Mouse (Mus musculus) liver, postnatal 0 days (tissue): Measurements from ENCODE around the gene Meis1. TPM values are rescaled to one million over a fixed set of nuclear protein-coding genes. Genes with fewer than 3 reads are reported as not detected.

Source experiments
- ATAC-seq: fragments of 200-750 bp; cut with Nextera tagmentation; 2 replicates; pipeline ENCODE4 v1.8.0; 2017; ENCODE audit warnings: mild to moderate bottlenecking, moderate library complexity
- DNase-seq: peaks from one replicate; pipeline ENCODE4 v3.0.0-alpha.2; 2016
- H3K27ac ChIP-seq: fragments of 300-500 bp; sonication (generic); 2 replicates; pipeline ENCODE4 v1.5.1; 2014; ENCODE audit warnings: antibody characterized with exemption, moderate library complexity, mild to moderate bottlenecking, low read depth
- H3K27me3 ChIP-seq: fragments of 300-500 bp; sonication (generic); 2 replicates; pipeline ENCODE4 v1.6.1; 2014; ENCODE audit warnings: low read length, control low read depth, mixed read lengths; ENCODE audit not compliant: insufficient read depth
- H3K36me3 ChIP-seq: fragments of 300-500 bp; sonication (generic); replicated peaks from 2 replicates; pipeline ENCODE4 v1.6.1; 2014; ENCODE audit warnings: mild to moderate bottlenecking, control low read depth, low read length, moderate library complexity, mixed read lengths; ENCODE audit not compliant: insufficient read depth
- H3K4me1 ChIP-seq: fragments of 300-500 bp; sonication (generic); 2 replicates; pipeline ENCODE4 v1.6.1; 2014; ENCODE audit warnings: antibody characterized with exemption, mild to moderate bottlenecking, control low read depth; ENCODE audit not compliant: insufficient read depth
- H3K4me2 ChIP-seq: fragments of 300-500 bp; sonication (generic); 2 replicates; pipeline ENCODE4 v1.6.1; 2014; ENCODE audit warnings: low read depth, mild to moderate bottlenecking, low read length, moderate library complexity, mixed read lengths
- H3K4me3 ChIP-seq: fragments of 300-500 bp; sonication (generic); 2 replicates; pipeline ENCODE4 v1.5.1; 2014; ENCODE audit warnings: low read depth, low read length
- H3K9ac ChIP-seq: fragments of 300-500 bp; sonication (generic); replicated peaks from 2 replicates; pipeline ENCODE4 v1.6.1; 2014; ENCODE audit warnings: mild to moderate bottlenecking, moderate library complexity
- H3K9me3 ChIP-seq: fragments of 300-500 bp; sonication (generic); 2 replicates; pipeline ENCODE4 v1.6.1; 2016; ENCODE audit warnings: mild to moderate bottlenecking, control low read depth, low read length, mixed read lengths
- CTCF ChIP-seq: sonication (generic); IDR thresholded peaks from 2 replicates; pipeline ENCODE4 v1.5.1; 2016; ENCODE audit warnings: antibody characterized with exemption, low read depth
- EP300 ChIP-seq: IDR thresholded peaks from 2 replicates; pipeline ENCODE4 v1.6.1; 2016; ENCODE audit warnings: antibody characterized with exemption, low read depth, mild to moderate bottlenecking
- WGBS: fragments of 180-500 bp; shearing (Covaris S2); extraction: QIAGEN DNeasy Blood & Tissue Kit; methylation state at CpG from one replicate; pipeline ENCODE4 v1.1.7; 2014; ENCODE audit not compliant: insufficient replicate concordance; 5-methylcytosine and 5-hydroxymethylcytosine counted together
- polyA plus RNA-seq: library from polyadenylated mRNA; unstranded; fragments of >200 nt; fragmentation: Nextera tagmentation; extraction: Ambion mirVana; gene quantifications from 2 replicates; pipeline ENCODE4 v1.2.1, GENCODE M21; 2015

The Meis1 gene
- polyA plus RNA-seq, 1 experiment from 2014 or later = 6.7 TPM

DNA sequence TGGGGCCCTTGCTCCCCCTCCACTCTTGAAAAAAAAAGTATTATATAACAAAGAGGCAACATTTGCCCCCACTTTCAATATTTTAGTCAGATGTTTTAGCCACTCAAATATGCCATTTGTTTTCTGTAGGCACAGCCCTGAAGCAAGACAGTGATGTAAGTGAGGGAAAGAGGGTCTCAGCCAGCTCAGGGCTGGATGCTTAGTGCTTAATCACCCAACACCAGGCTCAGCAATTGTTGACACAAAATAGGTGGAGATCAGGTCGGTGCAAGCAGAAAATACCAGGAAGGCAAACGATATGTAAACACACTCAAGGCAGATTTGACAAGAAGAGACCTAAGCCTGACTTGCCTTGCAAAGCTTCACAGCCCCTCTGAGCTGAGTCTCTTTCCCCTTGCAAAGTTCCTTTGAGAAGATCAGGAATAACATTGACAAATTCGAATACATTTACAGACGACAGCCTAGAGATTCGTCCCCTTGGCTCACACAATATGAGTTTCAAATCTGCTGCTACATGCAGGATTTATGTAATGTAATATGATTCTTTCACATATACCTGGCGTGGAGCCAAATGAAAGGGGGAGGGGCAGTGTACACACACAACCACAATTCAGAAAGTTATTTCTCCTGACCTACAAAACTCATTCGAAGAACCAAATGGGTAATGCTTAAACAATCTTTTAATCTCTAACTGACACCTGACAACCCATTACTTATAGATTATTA, 120.7 kb downstream of the Meis1 start:
- Histone ChIP-seq H3K9me3 (no peaks in the 10 kb centered on the region), H3K27ac (no peak overlapping the region), H3K4me1 (peaks cover 8% of the 10 kb centered on the region), H3K4me2 (no peak overlapping the region), H3K27me3 (no peaks in the 10 kb centered on the region), H3K9ac (no peak overlapping the region), H3K36me3 (no peaks in the 10 kb centered on the region), H3K4me3 (no peak overlapping the region)
- DNase-seq (no peak), ATAC-seq (no peak)
- 24% methylated on average over 7 of the region's 7 CpGs for WGBS
- TF ChIP-seq CTCF (no peak), EP300 (no peak)

DNA sequence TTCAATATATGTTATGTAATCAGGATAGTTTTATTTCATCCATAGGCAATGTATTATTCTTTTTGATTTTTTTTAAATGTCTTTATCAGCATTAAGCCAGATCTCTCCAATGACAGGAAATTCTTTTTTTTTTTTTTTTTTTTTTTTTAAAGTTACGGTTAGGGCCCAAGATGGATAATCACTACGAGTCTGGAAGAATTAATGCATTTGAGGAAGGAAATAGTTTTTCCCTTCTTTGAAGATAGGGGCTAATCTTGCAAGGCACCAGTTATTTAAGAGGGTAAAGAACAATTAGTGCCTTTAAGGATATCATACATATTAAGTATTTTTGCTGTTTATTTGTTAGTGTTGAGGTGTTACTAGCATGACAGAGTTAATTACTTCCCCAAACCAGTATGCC, 121.5 kb downstream of the Meis1 start:
- Histone ChIP-seq H3K4me2 (no peak overlapping the region), H3K9ac (no peak overlapping the region), H3K27ac (no peak overlapping the region), H3K36me3 (no peaks in the 10 kb centered on the region), H3K27me3 (no peaks in the 10 kb centered on the region), H3K4me3 (no peak overlapping the region), H3K4me1 (peaks cover 8% of the 10 kb centered on the region), H3K9me3 (no peaks in the 10 kb centered on the region)
- DNase-seq (no peak), ATAC-seq (no peak)
- WGBS = 33% methylated on average over 2 of the region's 2 CpGs
- TF ChIP-seq CTCF = no peak
- TF ChIP-seq EP300 = 0 out of 2 replicates have a peak, but pooled peaks have one; percentile 23

DNA sequence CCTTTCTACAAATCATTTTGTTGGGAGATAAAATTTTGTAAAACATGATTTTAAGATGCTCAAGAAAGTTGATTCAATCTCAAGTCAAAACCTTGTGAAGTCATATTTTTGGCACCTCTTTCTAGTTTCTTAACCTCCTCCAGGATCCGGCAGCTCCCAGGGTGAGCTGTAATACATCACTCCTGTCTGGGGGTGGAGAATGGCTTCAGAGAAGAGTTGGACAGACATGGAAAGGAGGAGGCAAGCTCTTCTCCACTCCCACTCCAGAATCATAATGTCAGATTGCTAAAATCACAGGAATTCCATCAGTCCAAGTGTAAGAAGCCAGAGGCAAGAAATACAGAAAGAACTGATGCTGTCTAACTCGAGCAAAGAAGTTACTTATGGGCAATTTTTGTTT, 126.3 kb downstream of the Meis1 start:
- Histone ChIP-seq H3K27ac (no peak overlapping the region), H3K4me1 (no peaks in the 10 kb centered on the region), H3K4me3 (no peak overlapping the region), H3K27me3 (no peaks in the 10 kb centered on the region), H3K9me3 (no peaks in the 10 kb centered on the region), H3K36me3 (no peaks in the 10 kb centered on the region), H3K4me2 (no peak overlapping the region), H3K9ac (no peak overlapping the region)
- ATAC-seq (no peak), DNase-seq (no peak)
- 59% methylated on average over 2 of the region's 2 CpGs for WGBS
- TF ChIP-seq CTCF (no peak), EP300 (no peak)

DNA sequence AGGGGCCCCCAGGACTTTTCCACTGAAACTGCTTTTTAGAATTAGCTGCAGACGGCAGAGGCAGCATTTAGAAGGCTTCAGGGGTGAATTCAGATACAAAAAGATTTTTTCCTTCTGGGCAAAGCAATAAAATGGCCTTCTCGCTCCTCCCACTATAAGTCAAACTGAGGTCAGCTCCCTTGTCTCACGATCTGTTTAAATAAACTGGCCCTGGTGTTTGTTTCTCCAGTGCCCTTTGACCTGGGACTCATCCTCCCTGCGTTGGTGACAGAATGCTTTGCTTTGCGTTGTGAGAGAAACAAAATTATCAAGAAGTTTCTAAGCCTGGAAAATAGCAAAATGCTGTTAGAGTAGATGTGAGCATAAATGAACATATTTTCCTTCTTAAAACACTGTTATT, 129.6 kb downstream of the Meis1 start:
- ATAC-seq = peak; percentile 62
- TF ChIP-seq EP300 (no peak), CTCF (no peak)
- Histone ChIP-seq H3K9ac (no peak overlapping the region), H3K27ac (no peak overlapping the region), H3K4me1 (0 out of 2 replicates have a peak, but pooled peaks cover 2% of the 10 kb centered on the region), H3K27me3 (no peaks in the 10 kb centered on the region), H3K4me3 (no peak overlapping the region), H3K36me3 (no peaks in the 10 kb centered on the region), H3K4me2 (no peak overlapping the region), H3K9me3 (no peaks in the 10 kb centered on the region)
- no peak for DNase-seq
- 44% methylated on average over 5 of the region's 5 CpGs for WGBS

DNA sequence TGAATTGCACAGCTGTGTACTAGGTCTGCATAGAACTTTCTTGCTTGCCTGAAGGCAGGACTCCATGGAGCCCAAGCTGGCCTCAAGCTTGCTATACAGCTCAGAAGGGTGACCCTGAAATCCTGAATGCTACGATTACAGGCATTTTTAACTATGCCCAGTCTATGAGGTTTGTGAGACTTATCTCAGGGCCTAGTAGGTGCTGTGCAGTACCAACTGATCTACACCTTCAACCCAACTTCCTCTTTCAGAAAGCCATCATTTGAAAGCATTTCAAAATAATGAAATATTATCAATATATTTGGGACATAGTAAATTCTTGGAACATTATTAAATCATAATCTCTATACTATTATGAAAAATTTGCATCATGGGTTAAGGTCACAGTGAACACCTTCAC, 130.1 kb downstream of the Meis1 start:
- Histone ChIP-seq H3K27me3 (no peaks in the 10 kb centered on the region), H3K9ac (no peak overlapping the region), H3K9me3 (no peaks in the 10 kb centered on the region), H3K27ac (no peak overlapping the region), H3K36me3 (no peaks in the 10 kb centered on the region), H3K4me3 (no peak overlapping the region), H3K4me1 (0 out of 2 replicates have a peak, but pooled peaks cover 2% of the 10 kb centered on the region), H3K4me2 (no peak overlapping the region)
- no peak for DNase-seq
- no peak for ATAC-seq
- no peak for TF ChIP-seq EP300
- TF ChIP-seq CTCF = no peak
- WGBS = 53% methylated on average over 1 of the region's 1 CpGs

DNA sequence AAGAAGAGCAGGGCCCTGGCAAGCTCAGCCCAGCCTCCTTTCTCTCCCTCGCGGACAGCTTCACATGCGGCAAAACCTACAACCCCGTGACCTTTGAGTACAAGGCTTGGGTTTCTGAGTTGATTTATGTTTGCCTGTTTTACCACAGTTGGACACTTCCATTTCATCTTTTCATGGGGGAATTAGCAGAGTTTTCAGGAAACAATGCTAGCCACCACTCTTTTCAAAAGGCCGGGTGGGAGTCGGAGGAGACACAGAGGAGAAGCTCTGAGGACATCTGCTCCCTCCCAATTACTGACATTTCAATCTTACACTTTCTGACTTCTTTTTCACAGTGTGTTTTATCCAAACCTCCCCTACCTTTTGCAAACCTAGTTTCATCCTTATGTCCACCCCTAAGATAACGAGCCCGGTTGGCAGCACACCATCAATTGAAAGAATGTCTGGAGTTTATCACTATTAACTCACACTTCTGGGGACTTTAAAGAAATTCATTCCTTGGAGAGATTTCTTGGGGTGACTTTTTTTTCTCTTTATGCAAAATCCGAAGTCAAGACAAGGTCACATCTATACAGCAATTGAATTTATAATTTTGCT, 133.0 kb downstream of the Meis1 start:
- Histone ChIP-seq H3K27ac (peak overlapping the region; percentile 41), H3K36me3 (no peaks in the 10 kb centered on the region), H3K27me3 (no peaks in the 10 kb centered on the region), H3K4me2 (peak overlapping the region; percentile 34; the same call in 1 of the 2 replicates), H3K9me3 (no peaks in the 10 kb centered on the region), H3K9ac (no peak overlapping the region), H3K4me1 (0 out of 2 replicates have a peak, but pooled peaks cover 2% of the 10 kb centered on the region), H3K4me3 (no peak overlapping the region)
- TF ChIP-seq EP300 (no peak), CTCF (no peak)
- DNase-seq (no peak), ATAC-seq (peak; percentile 89)
- WGBS = 21% methylated on average over 9 of the region's 9 CpGs
